Mouse (Mus musculus) NIH3T3 (cell line): ENCODE data around the gene Olfr1176.

Source experiments
- DNase-seq: peaks from one replicate; pipeline ENCODE4 v3.0.0-alpha.2; 2012; ENCODE audit warnings: low read depth

Gene Olfr1176

DNA sequence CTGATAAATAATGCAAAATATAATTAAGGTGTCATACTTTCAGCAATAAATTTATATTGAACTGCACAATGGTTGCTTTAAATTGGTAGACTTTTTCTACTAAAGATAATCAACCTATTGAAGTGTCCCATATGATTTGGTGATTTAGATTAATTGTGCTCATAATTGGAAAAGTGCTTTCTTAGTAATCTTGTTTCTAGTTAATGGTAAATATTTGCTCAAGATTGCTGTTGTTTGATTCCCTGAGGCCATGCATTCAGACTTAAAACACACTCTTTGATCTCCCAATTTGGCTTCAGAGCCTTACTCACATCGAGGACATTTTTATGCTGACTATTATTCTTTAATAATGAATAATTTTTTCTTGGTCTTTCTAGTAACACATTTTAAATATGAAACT lies at the start of gene Olfr1176:
Olfr1176 (plus strand) TSS at position 301 of the 400 bp plus-strand sequence.
- DNase-seq = no peak

DNA sequence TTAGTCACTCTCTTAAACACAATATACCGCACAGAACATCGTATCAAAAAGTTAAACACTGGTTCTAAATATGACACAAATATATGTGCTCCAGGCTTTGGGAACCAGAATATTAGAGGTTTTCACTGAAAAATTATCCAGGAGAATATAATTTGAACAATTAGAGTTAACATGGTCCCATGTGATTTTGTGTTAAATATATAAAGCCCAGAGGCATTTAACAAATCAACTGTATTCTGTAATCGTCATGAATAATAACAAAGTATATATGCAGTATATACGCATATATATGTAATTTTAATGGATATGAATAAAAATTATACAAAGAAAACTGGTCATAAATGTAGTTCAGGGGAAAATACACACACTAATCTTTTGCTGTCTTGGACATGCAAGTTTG lies 21.5 kb upstream of the Olfr1176 start, which contains the start of gene Olfr1174-ps:
Olfr1174-ps (minus strand) TSS at position 101 of the 400 bp plus-strand sequence.
- DNase-seq = no peak

DNA sequence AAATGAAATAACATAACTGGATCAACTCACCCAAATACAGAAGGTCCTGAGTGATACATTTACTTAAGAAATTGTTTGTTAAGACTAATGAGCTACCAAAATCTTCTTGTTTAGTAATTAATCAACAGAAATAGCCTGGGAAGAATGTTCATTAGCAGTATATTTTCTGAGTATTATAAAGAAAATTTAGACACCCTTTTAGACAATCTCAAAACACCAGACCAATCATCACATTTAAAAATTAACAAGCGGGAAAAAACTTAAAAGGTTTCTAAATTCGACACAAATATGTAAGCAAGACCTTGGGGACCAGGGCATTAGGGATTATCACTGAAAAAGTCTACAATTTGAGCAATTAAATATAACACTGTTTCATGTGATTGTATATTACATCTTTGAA lies 9.4 kb upstream of the Olfr1176 start, which contains the start of gene Olfr1175-ps:
Olfr1175-ps (minus strand) TSS at position 101 of the 400 bp plus-strand sequence.
- DNase-seq = no peak

DNA sequence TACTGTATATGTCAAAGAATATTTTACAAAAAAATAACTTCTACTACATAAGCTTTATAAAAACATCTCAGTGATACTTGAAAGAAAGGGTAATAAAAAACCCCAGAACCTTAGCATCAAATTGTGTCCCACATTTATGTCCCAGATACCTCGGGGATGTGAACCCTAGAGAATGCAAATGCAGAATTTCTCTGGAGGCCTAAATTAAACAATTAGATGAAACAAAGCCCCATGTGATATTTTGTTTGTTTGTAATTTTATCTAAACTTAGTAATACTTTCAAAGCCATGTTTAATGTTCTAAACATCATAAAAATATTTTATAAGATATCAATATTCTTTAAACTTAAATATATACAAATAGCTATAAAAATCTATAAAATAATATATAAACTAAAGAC lies 9.9 kb downstream of the Olfr1176 start, which contains the start of gene Olfr1177-ps:
Olfr1177-ps (minus strand) TSS at position 101 of the 400 bp plus-strand sequence.
- no peak for DNase-seq

DNA sequence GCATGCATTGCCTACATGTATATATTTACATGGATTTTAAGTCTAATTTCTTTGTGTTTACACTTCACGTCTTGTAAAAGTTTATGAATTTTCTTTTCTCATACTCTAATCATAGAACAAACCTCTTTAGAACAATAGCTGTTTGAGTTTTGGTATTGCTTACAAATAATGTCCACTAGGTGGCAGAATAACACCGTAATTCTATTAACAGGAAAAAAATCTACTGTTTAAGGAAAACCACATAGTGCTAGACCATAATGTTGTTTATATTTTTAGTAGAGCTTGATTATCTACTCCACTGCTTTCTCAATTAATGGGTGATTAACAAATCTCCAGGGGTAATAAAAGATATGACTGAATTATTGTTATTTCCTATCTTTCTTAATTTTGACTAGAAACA lies 19.8 kb downstream of the Olfr1176 start:
- peak; percentile 60 for DNase-seq

DNA sequence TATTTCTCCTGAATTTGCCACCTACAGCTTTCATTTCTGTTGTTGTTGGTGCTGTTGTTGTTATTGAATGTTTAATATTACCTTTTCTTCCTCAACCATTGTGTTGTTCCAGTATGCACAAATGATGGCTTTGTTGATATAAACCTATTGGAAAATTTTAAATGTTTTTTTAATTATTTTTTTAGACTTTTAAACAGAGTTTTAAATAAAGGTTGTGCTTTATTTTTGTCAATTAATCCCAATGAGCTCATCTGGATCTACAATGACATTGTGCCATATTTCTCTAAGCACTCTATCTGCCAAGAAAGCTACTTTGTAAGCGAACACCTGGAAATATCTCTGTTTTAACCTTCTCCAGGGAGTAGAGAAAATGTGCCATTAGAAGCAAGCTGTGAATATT lies 50.2 kb downstream of the Olfr1176 start, which contains the start of gene Olfr1178:
Olfr1178 (plus strand) TSS at position 301 of the 400 bp plus-strand sequence.
- no peak for DNase-seq
